Mouse (Mus musculus) frontal cortex, postnatal 36 days (tissue): ENCODE measurements at regions not wholly inside any gene's neighbourhood (a gene's known extent, or its start where the extent isn't known, plus 50 kb on each side); places are given as distances from the start of the nearest gene placed in this dataset.

ENCODE experiments used
- DNase-seq, 2 experiments: peaks; one replicate each; pipeline ENCODE4 v3.0.0; 2022; ENCODE audit warnings: low spot score in 2 of 2

- no peak for DNase-seq
Observed at GRCm38 (mm10) chr14:13146959-13147535, 137.5 kb upstream of the Synpr start.

- no peak for DNase-seq
Observed at GRCm38 (mm10) chr14:13149617-13150016, 135.0 kb upstream of the Synpr start.

GRCm38 (mm10) chr14:13151672-13152071 lies 132.9 kb upstream of the Synpr start:
- DNase-seq: no peak

- no peak for DNase-seq
Observed at GRCm38 (mm10) chr14:13176149-13176548, 108.4 kb upstream of the Synpr start.

GRCm38 (mm10) chr14:13177906-13178305 lies 106.7 kb upstream of the Synpr start:
- peak; percentile 36 to 69 for DNase-seq

- DNase-seq: no peak
Observed at GRCm38 (mm10) chr14:13190801-13191200, 93.8 kb upstream of the Synpr start.

GRCm38 (mm10) chr14:13192746-13193145 lies 91.8 kb upstream of the Synpr start:
- DNase-seq: no peak

- no peak for DNase-seq
Observed at GRCm38 (mm10) chr14:13197330-13197892, 87.2 kb upstream of the Synpr start.

- peak in 1 of 2 experiments; percentile 82 for DNase-seq
Observed at GRCm38 (mm10) chr14:13198491-13198890, 86.1 kb upstream of the Synpr start.

GRCm38 (mm10) chr14:13212658-13213057 lies 71.9 kb upstream of the Synpr start:
- no peak for DNase-seq
